ENCODE assay signal across 8 mouse cellular contexts in genomic region chr17:66519554-66520553, GRCm38 (mm10). TPM values are rescaled to one million over a fixed set of nuclear protein-coding genes. Genes with fewer than 3 reads are reported as not detected.
A peak's percentile ranks its signal among the peaks of the same experiment; 100 is the strongest.
DNase-seq lines count a peak whose midpoint lies in the region; ATAC-seq lines count a peak whose summit lies in the region.

Rab12 (minus strand) TSS chr17:66519729.

- DNase-seq in embryo, embryonic 10 days (ENCODE audit: low spot score), result peak; percentile 90
- peak; percentile 91 for DNase-seq in gastrocnemius, postnatal 14 days
- DNase-seq in left cerebral cortex, postnatal 10 days (ENCODE audit: extremely low spot score in 1 of 2, low spot score in 2 of 2), result peak; percentile 75 to 93
- DNase-seq in right cerebral cortex, postnatal 25 days, result peak; percentile 89
- peak; percentile 85 to 90 for DNase-seq in urinary bladder, postnatal 4 days (ENCODE audit: low spot score in 2 of 2)

- intact Hi-C loops in gastrocnemius, postnatal 14 days (cut with DNase I; ENCODE audit: low total_unique reads), result no loop called here
- intact Hi-C loops in left cerebral cortex, postnatal 10 days (cut with DNase I), result no loop called here

- ATAC-seq in activated CD4-positive, CD25-positive, alpha-beta regulatory T cell, adult 4 months, result peak; percentile 92
- peak; percentile 95 for ATAC-seq in inflammation-experienced regulatory T-cells, adult 6 months
- peak; percentile 95 for ATAC-seq in megakaryocyte-erythroid progenitor cell, adult 5-6 weeks (replicated peaks; ENCODE audit: low FRiP score, low TSS enrichment, poor library complexity, severe bottlenecking)

RNA-seq across cellular contexts. Expression of gene Rab12, which starts in this region (rescaled TPM):
- 10 to 100 TPM in 1 of 2 experiments, 1 to 10 TPM in 1; 7.2 to 14.1 TPM for polyA plus RNA-seq in activated CD4-positive, CD25-positive, alpha-beta regulatory T cell, adult 4 months (2017; shearing (Covaris generic))
- total RNA-seq in gastrocnemius, postnatal 14 days (2021), result 100 to 1,000 TPM in 1 of 2 experiments, 10 to 100 TPM in 1; 96.2 to 130 TPM
- 10 to 100 TPM in 2 of 3 experiments, 1 to 10 TPM in 1; 9.0 to 19.3 (median 19.0) TPM for polyA plus RNA-seq in inflammation-experienced regulatory T-cells, adult 6 months (2017; shearing (Covaris generic))
- total RNA-seq in left cerebral cortex, postnatal 10 days (2021), result 100 to 1,000 TPM; 155 to 162 TPM
- 15.3 and 24.4 TPM in 2 replicates for total RNA-seq in megakaryocyte-erythroid progenitor cell, adult 5-6 weeks (2014; fragmentation: Nextera tagmentation)
- 21.4 and 22.4 TPM in 2 replicates for total RNA-seq in megakaryocyte-erythroid progenitor cell, adult 5-6 weeks (2017)

Comparison
In these comparisons a context has a peak if more than half of its experiments do, and no peak if none do; other contexts are left out.
1. Peak in every context shown above with its lines: DNase-seq and ATAC-seq.